Mouse (Mus musculus): ENCODE data around the gene Usp44.

Usp44 gene

GRCm38 (mm10) chr10:93855126-93855525, 23.8 kb downstream of the Usp44 start:
- no peak for DNase-seq

DNA sequence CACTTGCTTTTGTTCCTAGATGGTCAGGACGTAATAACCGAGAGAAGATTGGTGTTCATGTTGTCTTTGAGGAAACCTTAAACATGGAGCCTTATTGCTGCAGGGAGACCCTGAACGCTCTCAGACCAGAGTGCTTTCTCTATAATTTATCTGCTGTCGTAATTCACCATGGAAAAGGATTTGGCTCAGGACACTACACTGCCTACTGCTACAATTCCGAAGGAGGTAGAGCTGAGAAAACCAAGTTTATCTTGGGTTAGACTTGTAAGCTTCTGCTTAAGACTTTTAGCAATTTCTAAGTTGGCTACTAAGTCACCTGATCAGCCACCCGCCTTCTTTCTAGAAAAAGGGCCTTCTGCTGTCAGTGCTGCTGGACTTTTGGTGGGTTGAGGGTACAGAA, 24.7 kb downstream of the Usp44 start:
- no peak for DNase-seq

DNA sequence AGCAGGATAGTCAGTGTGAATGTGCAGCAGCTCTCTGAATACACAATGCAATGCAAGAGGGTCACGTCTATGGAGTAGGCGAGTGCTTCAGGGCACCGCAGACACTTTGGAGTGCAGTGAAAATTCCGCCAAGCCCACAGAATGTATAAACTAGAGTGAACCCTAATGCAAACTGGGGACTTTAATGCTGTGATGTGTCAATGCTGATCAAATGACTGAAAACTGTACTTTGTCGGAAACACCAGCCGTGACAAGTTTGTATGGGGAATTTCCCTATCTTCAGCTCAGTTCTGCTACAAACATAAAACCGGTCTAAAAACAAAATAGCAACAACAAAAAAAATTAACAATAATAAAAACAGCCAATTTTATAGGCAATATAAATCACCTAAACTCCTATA, 37.0 kb downstream of the Usp44 start:
- no peak for DNase-seq

DNA sequence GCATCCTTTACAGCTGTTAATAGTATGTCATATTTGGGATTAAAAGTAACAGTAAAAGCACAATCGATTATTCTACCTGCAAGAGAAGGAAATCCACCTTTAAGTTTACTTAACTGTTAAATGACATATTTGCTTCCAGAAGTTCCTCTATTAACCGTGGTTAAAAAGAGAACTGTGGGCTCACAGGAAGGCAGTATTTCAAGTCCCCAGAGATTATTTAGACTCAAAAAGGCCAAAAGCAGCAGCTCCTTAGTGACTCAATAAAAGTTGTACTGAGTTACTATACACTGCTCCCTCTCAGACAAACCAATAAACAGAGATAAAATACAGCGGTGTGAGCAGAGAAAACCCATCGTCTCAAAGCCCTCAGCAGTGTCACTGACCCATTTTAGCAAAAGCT, 37.5 kb downstream of the Usp44 start:
- no peak for DNase-seq

DNA sequence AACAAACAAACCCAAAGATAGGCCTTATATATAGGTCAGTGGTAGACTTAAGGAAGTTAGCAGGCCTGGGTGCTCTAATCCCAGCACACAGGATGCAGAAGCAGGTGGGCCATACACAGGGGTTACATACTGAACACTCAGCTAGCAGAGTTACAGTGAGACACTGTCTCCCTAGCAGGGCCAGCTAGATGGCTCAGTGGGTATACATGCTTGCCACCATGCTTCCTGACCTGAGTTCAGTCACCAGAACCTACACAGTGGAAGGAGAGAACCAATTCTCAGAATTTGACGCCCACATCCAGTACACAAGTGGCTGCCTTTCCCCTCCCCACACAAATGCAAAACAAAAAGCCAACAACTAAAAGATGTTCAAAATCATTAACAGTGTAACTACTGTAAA, 45.4 kb downstream of the Usp44 start:
- DNase-seq, result no peak

GRCm38 (mm10) chr10:93878732-93879131, 47.4 kb downstream of the Usp44 start:
- no peak for DNase-seq

DNA sequence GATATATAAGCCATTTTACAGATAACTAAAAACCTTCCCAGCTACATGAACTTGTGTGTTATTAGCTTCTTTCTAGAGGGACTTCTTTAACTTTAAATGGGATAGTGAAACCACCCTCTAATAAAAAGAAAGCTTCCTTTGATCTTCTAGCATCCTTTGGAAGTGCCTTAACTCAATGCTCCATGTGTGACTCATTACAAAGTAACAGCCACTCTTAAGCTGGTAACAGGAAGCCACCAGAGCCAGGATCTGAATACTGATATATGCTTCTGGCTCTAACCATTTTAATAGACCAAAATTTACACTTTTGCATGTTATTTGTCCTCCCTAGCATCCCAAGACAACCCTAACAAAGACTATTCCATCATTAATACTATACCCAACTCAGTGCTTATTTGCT, 50.6 kb downstream of the Usp44 start:
- DNase-seq, result no peak

DNA sequence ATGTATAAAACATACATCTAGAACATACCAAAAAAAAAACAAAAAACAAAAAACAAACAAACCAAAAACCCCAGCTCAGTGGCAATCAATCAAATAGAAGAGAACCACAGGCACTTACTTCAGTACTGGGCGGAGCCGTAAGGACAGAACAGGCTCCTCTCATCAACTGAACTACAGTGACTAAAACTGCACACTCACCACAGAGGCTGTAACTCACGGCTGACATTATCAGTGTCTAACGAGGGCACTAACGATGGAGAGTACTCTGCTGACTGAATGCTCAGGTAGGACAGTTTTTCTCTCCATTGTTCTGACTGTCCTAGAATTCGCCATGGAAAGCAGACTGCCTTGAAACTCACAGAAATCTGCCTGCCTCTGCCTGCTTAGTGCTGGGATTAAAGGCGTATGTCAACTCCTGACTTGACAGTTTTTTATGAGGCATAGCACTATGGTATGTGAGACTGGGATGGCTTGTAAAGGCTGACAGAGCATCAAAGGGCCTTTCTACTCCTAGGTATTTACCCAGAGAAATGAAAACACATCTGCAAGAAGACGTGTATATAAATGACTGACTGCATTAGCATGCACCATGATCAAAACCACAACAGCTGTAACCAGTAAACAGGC, 51.5 kb downstream of the Usp44 start:
- DNase-seq, result no peak

DNA sequence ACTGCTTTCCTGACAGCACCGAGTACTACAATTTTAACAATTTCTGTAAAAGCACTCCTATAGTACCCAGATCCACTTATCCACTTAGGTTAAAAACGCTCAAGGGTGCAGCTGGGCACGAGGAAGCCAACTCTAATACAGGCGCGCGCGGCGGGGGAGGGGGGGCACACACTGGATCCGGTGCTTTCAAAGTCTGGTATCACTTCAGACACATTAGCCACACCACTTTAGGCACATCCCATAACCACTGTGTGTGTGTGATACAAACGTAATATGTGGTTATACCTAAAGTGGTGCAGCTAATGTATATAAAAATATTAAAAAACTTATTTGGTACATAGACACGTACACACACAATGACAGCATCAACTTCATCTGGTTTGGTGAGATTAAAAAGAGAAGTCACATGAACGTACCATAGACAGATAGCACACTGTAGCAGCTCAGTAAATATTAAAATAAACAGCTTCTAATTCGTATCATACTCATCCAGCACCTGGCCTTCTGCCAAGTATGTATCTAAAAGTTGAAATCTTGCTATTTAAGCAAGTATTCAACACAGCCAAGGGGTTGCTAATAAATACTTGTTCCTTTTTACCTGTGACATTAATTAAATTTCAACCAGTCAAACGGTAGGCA, 54.6 kb downstream of the Usp44 start:
- no peak for DNase-seq

DNA sequence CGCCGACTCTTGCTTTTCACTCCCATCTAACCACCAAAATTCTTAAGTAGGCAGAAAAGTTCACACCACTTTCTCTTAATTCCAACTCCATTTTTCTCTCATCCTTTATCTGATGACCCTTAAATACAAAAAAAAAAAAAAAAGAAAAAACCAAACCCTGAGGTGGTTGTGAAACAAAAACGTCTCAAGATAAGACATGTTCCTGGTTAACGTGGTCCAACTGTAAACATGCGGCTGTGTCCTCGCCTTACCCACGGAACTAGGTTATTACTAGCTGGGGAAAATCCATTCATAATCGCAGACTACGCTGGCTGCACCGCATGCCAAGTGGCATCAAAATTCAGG, 57.2 kb downstream of the Usp44 start:
- DNase-seq, result no peak

GRCm38 (mm10) chr10:93888935-93889578, 57.7 kb downstream of the Usp44 start:
- no peak for DNase-seq

- DNase-seq, result peak; percentile 78
Observed at GRCm38 (mm10) chr10:93889579-93889950, 58.2 kb downstream of the Usp44 start.

DNA sequence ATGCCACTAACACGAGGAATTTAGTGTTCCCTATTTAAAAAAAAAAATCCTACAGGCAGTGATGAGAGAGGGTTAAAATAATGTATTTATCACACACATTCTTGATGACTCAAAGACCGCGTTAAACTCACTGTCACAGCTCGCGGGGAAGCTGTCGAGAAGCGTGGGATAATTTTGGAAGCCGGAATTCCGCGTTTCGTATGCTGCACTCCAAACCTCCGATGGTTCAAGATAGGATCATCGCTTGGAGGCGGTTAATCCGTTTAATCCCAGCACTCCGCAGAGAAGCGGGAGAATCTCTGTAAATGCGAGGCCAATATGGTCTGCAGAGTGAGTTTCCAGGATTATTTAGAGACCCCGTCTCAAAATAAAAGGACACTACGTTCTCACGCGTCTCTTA, 58.6 kb downstream of the Usp44 start:
- no peak for DNase-seq

DNA sequence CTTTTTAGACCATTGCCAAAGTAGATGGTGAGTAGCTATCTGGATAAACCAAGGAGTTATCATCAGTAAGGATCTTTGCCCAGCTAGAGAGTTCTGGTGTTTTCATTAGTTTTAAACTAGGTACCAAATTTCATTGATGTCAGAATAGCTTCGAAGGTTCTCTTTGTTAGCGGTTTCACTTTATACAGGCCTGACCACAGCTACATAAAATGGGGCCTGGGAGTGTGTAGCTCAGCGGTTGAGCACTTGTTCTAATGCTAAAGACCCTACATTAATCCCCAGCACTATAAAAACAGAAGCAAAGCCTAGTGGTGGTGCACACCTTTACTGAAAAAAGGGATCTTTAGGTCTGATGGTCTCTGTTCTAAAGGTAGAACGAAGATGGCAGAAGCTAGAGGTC, 59.2 kb downstream of the Usp44 start:
- no peak for DNase-seq

DNA sequence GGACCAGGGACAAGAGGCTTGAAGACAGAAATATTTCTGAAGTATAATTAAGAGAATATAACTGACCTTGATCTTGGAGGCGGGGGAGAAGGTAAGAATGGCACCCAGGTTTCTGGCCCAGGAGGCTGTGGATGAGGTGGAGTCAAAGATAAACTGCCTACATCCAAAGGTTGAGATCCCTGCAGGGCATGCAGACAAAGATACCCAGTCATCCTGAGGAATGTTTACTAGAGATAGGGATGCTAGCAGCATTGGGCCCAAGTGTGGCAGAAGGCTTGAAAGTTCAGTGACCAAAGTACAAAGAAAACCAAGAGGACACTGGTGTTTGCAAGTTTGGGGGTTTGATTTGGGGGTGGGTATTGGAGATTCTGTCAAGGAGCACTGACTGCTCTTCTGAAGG, 59.7 kb downstream of the Usp44 start:
- no peak for DNase-seq

DNA sequence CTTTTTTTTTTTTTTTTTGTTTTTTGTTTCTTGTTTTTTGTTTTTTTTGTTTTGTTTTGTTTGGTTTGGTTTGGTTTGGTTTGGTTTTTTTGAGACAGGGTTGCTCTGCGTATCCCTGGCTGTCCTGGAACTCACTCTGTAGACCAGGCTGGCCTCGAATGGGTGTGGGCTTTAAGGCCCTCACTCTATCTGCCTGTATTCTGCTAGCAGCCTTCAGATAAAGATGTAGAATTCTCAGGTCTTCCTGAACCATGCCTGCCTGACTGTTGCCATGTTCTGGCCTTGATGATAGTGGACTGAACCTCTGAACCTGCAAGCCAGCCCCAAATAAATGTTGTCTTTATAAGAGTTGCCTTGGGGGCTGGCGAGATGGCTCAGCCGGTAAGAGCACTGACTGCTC, 61.2 kb downstream of the Usp44 start:
- DNase-seq, result no peak

GRCm38 (mm10) chr10:93897043-93897646, 65.8 kb downstream of the Usp44 start, which contains the start of gene Metap2:
TSS of gene Metap2 (minus strand) at chr10:93897093.
- DNase-seq, result no peak

DNA sequence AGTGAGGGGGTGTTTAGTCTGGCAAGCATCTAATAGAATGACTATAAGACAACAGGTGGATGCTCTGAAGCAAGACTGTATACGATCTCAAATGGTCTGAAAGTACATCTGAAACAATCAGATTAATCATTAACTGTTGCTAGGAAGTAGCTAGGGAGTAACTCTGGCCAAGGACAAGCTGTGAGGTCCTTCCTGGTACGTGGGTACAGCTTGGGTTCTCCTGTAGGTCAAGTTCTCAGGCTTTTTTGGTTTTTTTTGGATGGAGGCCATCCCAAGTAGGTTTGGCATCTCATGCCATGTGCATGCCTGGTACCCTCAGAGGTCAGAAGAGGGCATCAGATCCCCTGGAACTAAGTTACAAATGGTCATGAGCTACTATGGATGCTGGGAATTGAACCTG, 67.9 kb downstream of the Usp44 start:
- no peak for DNase-seq

DNA sequence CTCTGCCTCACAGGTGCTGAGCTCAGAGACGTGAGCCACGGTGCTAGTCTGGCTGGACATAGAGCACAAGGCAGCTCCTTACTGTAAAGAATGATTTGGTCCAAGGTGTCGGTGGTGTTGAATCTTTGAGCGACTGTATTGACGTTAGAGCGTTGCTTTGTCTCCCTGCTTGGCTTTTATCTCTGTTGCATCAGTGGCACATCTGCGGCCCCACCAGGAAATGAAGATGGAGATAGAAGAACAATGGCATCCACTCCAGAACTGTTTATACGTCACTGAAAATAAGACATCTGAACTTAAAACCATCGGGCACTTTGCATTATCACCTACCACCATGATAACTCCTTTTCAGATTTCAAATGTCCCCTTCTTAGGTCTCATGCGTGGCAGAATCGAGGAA, 68.6 kb downstream of the Usp44 start:
- DNase-seq, result no peak

- no peak for DNase-seq
Observed at GRCm38 (mm10) chr10:93907376-93907775, 76.0 kb downstream of the Usp44 start.
